Comparison of ENCODE assay signal across 8 mouse cellular contexts in genomic region chr2:152671642-152671999, GRCm38 (mm10). TPM values are rescaled to one million over a fixed set of nuclear protein-coding genes. Genes with fewer than 3 reads are reported as not detected.
DNase-seq lines count a peak whose midpoint lies in the region; ATAC-seq and TF ChIP-seq lines count a peak whose summit lies in the region.

No protein-coding gene starts in this region.

- peaks cover 44% of the 10 kb centered on the region for H3K79me2 ChIP-seq in liver, adult 2 months (ENCODE audit: control insufficient read depth, insufficient read depth, low read length)

- no peak for TF ChIP-seq POLR2A in liver, adult 2 months (IDR thresholded peaks at IDR 0.05; ENCODE audit: extremely low read depth, insufficient read depth, low read length)

- peak overlapping the region; percentile 99 for H3K9ac ChIP-seq in embryonic facial prominence, embryonic 14.5 days (ENCODE audit: low read depth, low read length)
- H3K9ac ChIP-seq in hindbrain, embryonic 15.5 days = peak overlapping the region; percentile 90
- H3K9ac ChIP-seq in liver, adult 2 months (ENCODE audit: low read depth, low read length) = no peak overlapping the region
- H3K9ac ChIP-seq in midbrain, embryonic 16.5 days (ENCODE audit: low read depth, low read length) = peak overlapping the region; percentile 93

- H3K9me3 ChIP-seq in embryonic facial prominence, embryonic 14.5 days (ENCODE audit: control insufficient read depth, low read length) = no peaks in the 10 kb centered on the region
- no peaks in the 10 kb centered on the region for H3K9me3 ChIP-seq in hindbrain, embryonic 15.5 days
- H3K9me3 ChIP-seq in midbrain, embryonic 16.5 days (replicated peaks; ENCODE audit: control insufficient read depth, low read length, poor library complexity, severe bottlenecking) = no peaks in the 10 kb centered on the region

- H3K27ac ChIP-seq in embryonic facial prominence, embryonic 14.5 days (replicated peaks; ENCODE audit: low read depth, low read length) = no peak overlapping the region
- H3K27ac ChIP-seq in hindbrain, embryonic 15.5 days (replicated peaks) = peak overlapping the region; percentile 97
- H3K27ac ChIP-seq in liver, adult 2 months (replicated peaks; ENCODE audit: insufficient read depth, low read depth, low read length) = no peak overlapping the region
- H3K27ac ChIP-seq in midbrain, embryonic 16.5 days (ENCODE audit: low read length) = peak overlapping the region; percentile 92

- peak; percentile 81 for DNase-seq in CD4-positive, CD25-positive, alpha-beta regulatory T cell, adult 2 months (ENCODE audit: low read depth, low spot score)
- DNase-seq in MN1 (ENCODE audit: low spot score) = peak; percentile 79
- DNase-seq in embryonic facial prominence, embryonic 14.5 days (ENCODE audit: low spot score) = peak; percentile 60
- no peak for DNase-seq in liver, adult 2 months (ENCODE audit: extremely low read depth, low read depth, low spot score)
- DNase-seq in thymus, adult 18-20 months = peak; percentile 61 to 79
- DNase-seq in gastrocnemius, adult 8-10 months (ENCODE audit: low spot score in 2 of 2) = no peak

- 27% methylated on average over 5 of the region's 5 CpGs for whole genome bisulfite sequencing in embryonic facial prominence, embryonic 14.5 days
- WGBS in hindbrain, embryonic 15.5 days = 23% methylated on average over 5 of the region's 5 CpGs
- WGBS in liver, adult 2 months = 38% methylated on average over 5 of the region's 5 CpGs
- WGBS in midbrain, embryonic 16.5 days = 11% methylated on average over 5 of the region's 5 CpGs

- peaks cover 18% of the 10 kb centered on the region for H3K4me1 ChIP-seq in embryonic facial prominence, embryonic 14.5 days (ENCODE audit: control insufficient read depth, insufficient read depth, low read length)
- H3K4me1 ChIP-seq in hindbrain, embryonic 15.5 days (replicated peaks) = peaks cover 41% of the 10 kb centered on the region
- H3K4me1 ChIP-seq in liver, adult 2 months (ENCODE audit: control insufficient read depth, insufficient read depth, low read length) = peaks cover 23% of the 10 kb centered on the region
- peaks cover 35% of the 10 kb centered on the region for H3K4me1 ChIP-seq in midbrain, embryonic 16.5 days (ENCODE audit: control insufficient read depth, insufficient read depth, low read length)

- peak; percentile 39 for ATAC-seq in embryonic facial prominence, embryonic 14.5 days (ENCODE audit: low read depth)
- peak; percentile 29; the same call in 1 of the 2 replicates for ATAC-seq in hindbrain, embryonic 15.5 days (ENCODE audit: low FRiP score, low read depth)
- peak; percentile 21 for ATAC-seq in midbrain, embryonic 16.5 days

- peak overlapping the region; percentile 99 for H3K4me3 ChIP-seq in embryonic facial prominence, embryonic 14.5 days (ENCODE audit: low read depth, low read length)
- peak overlapping the region; percentile 89 for H3K4me3 ChIP-seq in hindbrain, embryonic 15.5 days
- no peak overlapping the region for H3K4me3 ChIP-seq in liver, adult 2 months (ENCODE audit: insufficient read depth, low read depth, low read length)
- peak overlapping the region; percentile 86 for H3K4me3 ChIP-seq in midbrain, embryonic 16.5 days (ENCODE audit: low read depth, low read length)

- TF ChIP-seq CTCF in liver, adult 2 months (IDR thresholded peaks at IDR 0.05; ENCODE audit: low read depth, low read length) = peak; percentile 9; the same call in 1 of the 2 replicates

- peaks cover 47% of the 10 kb centered on the region for H3K36me3 ChIP-seq in embryonic facial prominence, embryonic 14.5 days (ENCODE audit: control insufficient read depth, insufficient read depth, low read length)
- H3K36me3 ChIP-seq in hindbrain, embryonic 15.5 days = peaks cover 27% of the 10 kb centered on the region
- H3K36me3 ChIP-seq in liver, adult 2 months (ENCODE audit: control insufficient read depth, insufficient read depth, low read length) = peaks cover 3% of the 10 kb centered on the region; the same call in 1 of the 2 replicates
- H3K36me3 ChIP-seq in midbrain, embryonic 16.5 days (ENCODE audit: control insufficient read depth, insufficient read depth, low read length) = peaks cover 7% of the 10 kb centered on the region

- H3K27me3 ChIP-seq in embryonic facial prominence, embryonic 14.5 days (replicated peaks; ENCODE audit: control insufficient read depth, insufficient read depth, low read length) = no peaks in the 10 kb centered on the region
- H3K27me3 ChIP-seq in hindbrain, embryonic 15.5 days = no peaks in the 10 kb centered on the region
- no peaks in the 10 kb centered on the region for H3K27me3 ChIP-seq in liver, adult 2 months (ENCODE audit: control insufficient read depth, insufficient read depth, low read length)
- no peaks in the 10 kb centered on the region for H3K27me3 ChIP-seq in midbrain, embryonic 16.5 days (ENCODE audit: control insufficient read depth, insufficient read depth, low read depth, low read length)

- H3K4me2 ChIP-seq in embryonic facial prominence, embryonic 14.5 days (ENCODE audit: low read depth, low read length) = peak overlapping the region; percentile 80
- H3K4me2 ChIP-seq in hindbrain, embryonic 15.5 days = peak overlapping the region; percentile 92
- H3K4me2 ChIP-seq in midbrain, embryonic 16.5 days (ENCODE audit: low read length) = peak overlapping the region; percentile 100

RNA-seq across cellular contexts. Expression of gene H13, which starts 2.4 kb away (rescaled TPM):
- 122 and 134 TPM in 2 replicates for polyA plus RNA-seq in embryonic facial prominence, embryonic 14.5 days (2014; fragmentation: Nextera tagmentation; extraction: Ambion mirVana)
- polyA plus RNA-seq in hindbrain, embryonic 15.5 days (2015; fragmentation: Nextera tagmentation; extraction: Ambion mirVana) = 166 and 177 TPM in 2 replicates
- 65.5 and 86.1 TPM in 2 replicates for total RNA-seq in liver, adult 2 months (2014; rRNA removed)
- 117 and 148 TPM in 2 replicates for polyA plus RNA-seq in liver, adult 2 months (2012; rRNA removed)
- polyA plus RNA-seq in midbrain, embryonic 16.5 days (2015; fragmentation: Nextera tagmentation; extraction: Ambion mirVana) = 181 and 187 TPM in 2 replicates
- 10 to 100 TPM; 25.7 to 34.6 (median 28.7) TPM for total RNA-seq in gastrocnemius, adult 8-10 months (2022)

RNA-seq across cellular contexts. Expression of gene Mcts2, which starts 15.2 kb away (rescaled TPM):
- polyA plus RNA-seq in embryonic facial prominence, embryonic 14.5 days (2014; fragmentation: Nextera tagmentation; extraction: Ambion mirVana) = 26.7 and 30.2 TPM in 2 replicates
- polyA plus RNA-seq in hindbrain, embryonic 15.5 days (2015; fragmentation: Nextera tagmentation; extraction: Ambion mirVana) = 32.6 and 37.3 TPM in 2 replicates
- 7.2 and 8.9 TPM in 2 replicates for total RNA-seq in liver, adult 2 months (2014; rRNA removed)
- 2.4 and 3.8 TPM in 2 replicates for polyA plus RNA-seq in liver, adult 2 months (2012; rRNA removed)
- polyA plus RNA-seq in midbrain, embryonic 16.5 days (2015; fragmentation: Nextera tagmentation; extraction: Ambion mirVana) = 31.1 and 34.4 TPM in 2 replicates
- 10 to 100 TPM; 10.2 to 12.8 (median 11.9) TPM for total RNA-seq in gastrocnemius, adult 8-10 months (2022)

RNA-seq across cellular contexts. Expression of gene Rem1, which starts 44.9 kb away (rescaled TPM):
- polyA plus RNA-seq in embryonic facial prominence, embryonic 14.5 days (2014; fragmentation: Nextera tagmentation; extraction: Ambion mirVana) = 4.7 and 7.0 TPM in 2 replicates
- polyA plus RNA-seq in hindbrain, embryonic 15.5 days (2015; fragmentation: Nextera tagmentation; extraction: Ambion mirVana) = 0.52 and 0.72 TPM in 2 replicates
- 0.34 and 0.65 TPM in 2 replicates for total RNA-seq in liver, adult 2 months (2014; rRNA removed)
- 0.32 and 0.35 TPM in 2 replicates for polyA plus RNA-seq in liver, adult 2 months (2012; rRNA removed)
- 0.45 and 0.89 TPM in 2 replicates for polyA plus RNA-seq in midbrain, embryonic 16.5 days (2015; fragmentation: Nextera tagmentation; extraction: Ambion mirVana)
- total RNA-seq in gastrocnemius, adult 8-10 months (2022) = 1 to 10 TPM; 1.5 to 2.5 (median 1.7) TPM

RNA-seq across cellular contexts. Expression of gene Defb25, which starts 48.8 kb away (rescaled TPM):
- polyA plus RNA-seq in embryonic facial prominence, embryonic 14.5 days (2014; fragmentation: Nextera tagmentation; extraction: Ambion mirVana) = 2.3 and 2.7 TPM in 2 replicates
- polyA plus RNA-seq in hindbrain, embryonic 15.5 days (2015; fragmentation: Nextera tagmentation; extraction: Ambion mirVana) = not detected in 2 replicates
- 2.1 TPM in 1 of 2 replicates, not detected in the other for total RNA-seq in liver, adult 2 months (2014; rRNA removed)
- polyA plus RNA-seq in liver, adult 2 months (2012; rRNA removed) = not detected in 2 replicates
- not detected in 2 replicates for polyA plus RNA-seq in midbrain, embryonic 16.5 days (2015; fragmentation: Nextera tagmentation; extraction: Ambion mirVana)
- not detected for total RNA-seq in gastrocnemius, adult 8-10 months (2022)

Comparison
In these comparisons a context has a peak if more than half of its experiments do, and no peak if none do; other contexts are left out.
1. DNase-seq: peak in CD4-positive, CD25-positive, alpha-beta regulatory T cell, adult 2 months (single experiment), MN1 (single experiment), embryonic facial prominence, embryonic 14.5 days (single experiment) and thymus, adult 18-20 months (2 of 2); none in liver, adult 2 months (single experiment) and gastrocnemius, adult 8-10 months (0 of 2).
2. H3K27ac ChIP-seq: peak in hindbrain, embryonic 15.5 days (single experiment) and midbrain, embryonic 16.5 days (single experiment); none in embryonic facial prominence, embryonic 14.5 days (single experiment) and liver, adult 2 months (single experiment).
3. Peak in every context shown above with its lines, with median percentiles within 50 percentile points of each other: ATAC-seq and H3K4me2 ChIP-seq.